Mouse (Mus musculus) embryonic facial prominence, embryonic 15.5 days (tissue): ENCODE measurements at regions not wholly inside any gene's neighbourhood (a gene's known extent, or its start where the extent isn't known, plus 50 kb on each side); places are given as distances from the start of the nearest gene placed in this dataset.
A peak's percentile ranks its signal among the peaks of the same experiment; 100 is the strongest.

Source experiments
- ATAC-seq: fragments of 200-750 bp; cut with Nextera tagmentation; 2 replicates; pipeline ENCODE4 v1.8.0; 2017; ENCODE audit warnings: low read depth, moderate TSS enrichment; ENCODE audit not compliant: insufficient number of reproducible peaks, low FRiP score, low TSS enrichment
- H3K27ac ChIP-seq: fragments of 300-500 bp; sonication (generic); replicated peaks from 2 replicates; pipeline ENCODE4 v1.5.1; 2015; ENCODE audit warnings: mild to moderate bottlenecking, inconsistent platforms
- H3K27me3 ChIP-seq: fragments of 300-500 bp; sonication (generic); 2 replicates; pipeline ENCODE4 v1.6.1; 2015; ENCODE audit warnings: inconsistent platforms
- H3K36me3 ChIP-seq: fragments of 300-500 bp; sonication (generic); 2 replicates; pipeline ENCODE4 v1.6.1; 2015; ENCODE audit warnings: mild to moderate bottlenecking, inconsistent platforms
- H3K4me1 ChIP-seq: fragments of 300-500 bp; sonication (generic); 2 replicates; pipeline ENCODE4 v1.6.1; 2015; ENCODE audit warnings: inconsistent platforms
- H3K4me2 ChIP-seq: fragments of 300-500 bp; sonication (generic); replicated peaks from 2 replicates; pipeline ENCODE4 v1.6.1; 2015; ENCODE audit warnings: mild to moderate bottlenecking, inconsistent platforms
- H3K4me3 ChIP-seq: fragments of 300-500 bp; sonication (generic); replicated peaks from 2 replicates; pipeline ENCODE4 v1.5.1; 2015; ENCODE audit warnings: mild to moderate bottlenecking, inconsistent platforms
- H3K9ac ChIP-seq: fragments of 300-500 bp; sonication (generic); 2 replicates; pipeline ENCODE4 v1.6.1; 2015; ENCODE audit warnings: inconsistent platforms
- H3K9me3 ChIP-seq: fragments of 300-500 bp; sonication (generic); replicated peaks from 2 replicates; pipeline ENCODE4 v1.6.1; 2016; ENCODE audit warnings: inconsistent platforms
- WGBS: fragments of 180-500 bp; shearing (Covaris S2); methylation state at CpG from one replicate; pipeline ENCODE4 v1.1.7; 2015; 5-methylcytosine and 5-hydroxymethylcytosine counted together

DNA sequence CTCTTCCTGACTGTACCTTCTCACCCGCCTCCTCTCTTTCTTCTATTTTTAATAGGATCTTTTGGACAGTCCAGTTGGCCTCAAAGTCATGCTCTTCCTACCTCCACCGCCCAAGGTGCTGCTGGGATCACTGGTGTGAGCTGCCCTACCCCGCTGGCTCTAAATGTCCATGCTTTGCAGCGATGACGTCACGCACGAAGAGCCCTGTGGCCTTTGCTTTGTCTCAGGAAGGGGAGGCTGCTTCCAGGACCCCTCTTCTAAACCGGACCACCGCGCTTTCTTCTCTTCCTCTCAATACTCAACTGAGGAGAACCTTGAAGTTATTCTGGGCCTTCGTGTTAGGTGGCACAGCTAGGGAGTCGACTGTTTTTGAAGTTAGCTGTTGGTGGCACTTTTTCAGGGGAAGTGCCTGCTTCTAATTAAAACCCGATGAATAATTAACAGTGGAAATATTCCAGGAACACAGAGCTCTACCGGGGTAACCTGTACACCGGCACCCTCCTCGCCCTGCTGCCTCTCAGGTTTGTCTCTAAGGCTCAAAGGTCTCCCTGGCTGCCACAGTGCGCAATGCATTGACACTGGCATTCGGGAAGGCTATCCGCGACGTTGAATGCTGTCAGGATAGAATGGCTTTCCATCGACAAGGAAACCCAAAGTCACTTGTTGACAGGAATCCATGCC lies 188.7 kb downstream of the Ifng start:
- no peaks in the 10 kb centered on the region for H3K36me3 ChIP-seq
- H3K4me2 ChIP-seq, result no peak overlapping the region
- H3K9ac ChIP-seq, result no peak overlapping the region
- H3K4me1 ChIP-seq, result no peaks in the 10 kb centered on the region
- no peaks in the 10 kb centered on the region for H3K9me3 ChIP-seq
- no peaks in the 10 kb centered on the region for H3K27me3 ChIP-seq
- no peak for ATAC-seq
- no peak overlapping the region for H3K4me3 ChIP-seq
- 91% methylated on average over 22 of the region's 22 CpGs for WGBS
- H3K27ac ChIP-seq, result no peak overlapping the region

GRCm38 (mm10) chr10:118631786-118632185 lies 190.9 kb downstream of the Ifng start:
- no peaks in the 10 kb centered on the region for H3K27me3 ChIP-seq
- ATAC-seq, result no peak
- no peak overlapping the region for H3K4me3 ChIP-seq
- no peaks in the 10 kb centered on the region for H3K4me1 ChIP-seq
- 74% methylated on average over 1 of the region's 1 CpGs for WGBS
- no peak overlapping the region for H3K27ac ChIP-seq
- H3K36me3 ChIP-seq, result no peaks in the 10 kb centered on the region
- H3K4me2 ChIP-seq, result no peak overlapping the region
- H3K9ac ChIP-seq, result no peak overlapping the region
- no peaks in the 10 kb centered on the region for H3K9me3 ChIP-seq

GRCm38 (mm10) chr10:118632187-118632586 lies 191.3 kb downstream of the Ifng start:
- H3K36me3 ChIP-seq, result no peaks in the 10 kb centered on the region
- no peak overlapping the region for H3K4me3 ChIP-seq
- no peak for ATAC-seq
- H3K4me1 ChIP-seq, result no peaks in the 10 kb centered on the region
- 82% methylated on average over 5 of the region's 5 CpGs for WGBS
- no peak overlapping the region for H3K4me2 ChIP-seq
- no peaks in the 10 kb centered on the region for H3K9me3 ChIP-seq
- H3K27me3 ChIP-seq, result no peaks in the 10 kb centered on the region
- H3K27ac ChIP-seq, result no peak overlapping the region
- H3K9ac ChIP-seq, result no peak overlapping the region

- Histone ChIP-seq H3K9me3 (no peaks in the 10 kb centered on the region), H3K4me2 (no peak overlapping the region), H3K9ac (no peak overlapping the region), H3K27ac (no peak overlapping the region), H3K4me3 (no peak overlapping the region), H3K27me3 (no peaks in the 10 kb centered on the region), H3K4me1 (no peaks in the 10 kb centered on the region), H3K36me3 (no peaks in the 10 kb centered on the region)
- 39% methylated on average over 7 of the region's 7 CpGs for WGBS
- no peak for ATAC-seq
Observed at GRCm38 (mm10) chr10:118633429-118633828, 192.6 kb downstream of the Ifng start.

DNA sequence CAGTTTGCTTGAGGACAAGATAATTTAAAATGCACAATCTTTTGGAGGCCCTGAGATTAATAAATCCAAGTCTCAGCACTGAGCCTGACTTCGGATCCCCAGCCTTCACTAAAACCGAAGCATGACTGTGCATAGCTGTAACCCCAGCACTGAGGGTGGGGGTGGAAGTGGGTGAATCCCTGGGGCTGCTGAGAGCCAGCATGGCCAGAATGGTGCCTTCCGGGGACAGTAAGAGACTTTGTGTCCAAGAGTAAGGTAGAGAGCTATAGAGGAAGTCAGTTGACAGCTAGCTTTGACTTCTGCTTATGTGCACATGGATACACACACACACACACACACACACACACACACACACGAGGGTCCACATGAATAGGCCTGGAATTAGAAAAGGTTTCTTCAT lies 198.3 kb downstream of the Ifng start:
- no peaks in the 10 kb centered on the region for H3K36me3 ChIP-seq
- H3K9me3 ChIP-seq, result no peaks in the 10 kb centered on the region
- 0 out of 2 replicates have a peak, but pooled peaks cover 12% of the 10 kb centered on the region for H3K4me1 ChIP-seq
- no peak overlapping the region for H3K4me2 ChIP-seq
- 75% methylated on average over 4 of the region's 4 CpGs for WGBS
- no peak overlapping the region for H3K9ac ChIP-seq
- no peak overlapping the region for H3K27ac ChIP-seq
- no peak overlapping the region for H3K4me3 ChIP-seq
- no peak for ATAC-seq
- H3K27me3 ChIP-seq, result no peaks in the 10 kb centered on the region

GRCm38 (mm10) chr10:118640121-118640809 lies 199.4 kb downstream of the Ifng start:
- Histone ChIP-seq H3K27me3 (no peaks in the 10 kb centered on the region), H3K4me3 (no peak overlapping the region), H3K36me3 (no peaks in the 10 kb centered on the region), H3K4me2 (no peak overlapping the region), H3K9me3 (no peaks in the 10 kb centered on the region), H3K27ac (no peak overlapping the region; the same call in 1 of the 2 replicates), H3K9ac (no peak overlapping the region), H3K4me1 (0 out of 2 replicates have a peak, but pooled peaks cover 12% of the 10 kb centered on the region)
- peak; percentile 54; the same call in 1 of the 2 replicates for ATAC-seq
- 50% methylated on average over 7 of the region's 7 CpGs for WGBS

DNA sequence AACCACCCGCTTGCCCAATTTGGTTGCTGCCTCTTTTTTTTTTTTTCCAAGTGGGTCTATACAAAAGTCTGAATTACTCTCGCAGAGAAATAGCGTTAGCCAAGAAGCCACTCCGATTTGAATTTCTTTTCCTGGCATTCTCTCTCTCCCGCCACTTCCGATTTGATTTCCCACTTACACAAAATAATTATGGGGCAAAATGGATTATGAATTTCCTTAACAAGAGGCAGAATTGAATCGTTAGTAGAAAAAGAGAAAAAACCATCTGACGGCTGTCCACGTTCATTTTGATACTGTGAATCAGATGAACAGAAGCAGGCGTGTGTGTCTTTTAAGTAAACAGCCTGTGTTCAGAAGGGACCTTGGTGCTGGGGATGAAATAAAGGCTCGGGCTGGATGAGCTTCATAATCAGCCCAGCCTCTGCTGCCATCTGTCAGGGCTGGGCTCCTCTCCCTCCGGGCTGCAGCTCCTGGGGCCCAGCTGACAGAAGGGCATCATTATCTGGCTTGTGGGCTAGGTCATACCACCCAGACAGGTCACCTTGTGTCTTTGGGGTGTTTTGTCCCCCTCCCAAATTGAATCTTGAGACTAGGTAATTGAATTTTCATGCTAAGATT lies 200.1 kb downstream of the Ifng start:
- Histone ChIP-seq H3K9me3 (no peaks in the 10 kb centered on the region), H3K36me3 (no peaks in the 10 kb centered on the region), H3K27ac (no peak overlapping the region; the same call in 1 of the 2 replicates), H3K9ac (no peak overlapping the region), H3K27me3 (no peaks in the 10 kb centered on the region), H3K4me3 (no peak overlapping the region), H3K4me1 (0 out of 2 replicates have a peak, but pooled peaks cover 12% of the 10 kb centered on the region), H3K4me2 (no peak overlapping the region)
- ATAC-seq, result no peak
- WGBS, result 28% methylated on average over 12 of the region's 12 CpGs

DNA sequence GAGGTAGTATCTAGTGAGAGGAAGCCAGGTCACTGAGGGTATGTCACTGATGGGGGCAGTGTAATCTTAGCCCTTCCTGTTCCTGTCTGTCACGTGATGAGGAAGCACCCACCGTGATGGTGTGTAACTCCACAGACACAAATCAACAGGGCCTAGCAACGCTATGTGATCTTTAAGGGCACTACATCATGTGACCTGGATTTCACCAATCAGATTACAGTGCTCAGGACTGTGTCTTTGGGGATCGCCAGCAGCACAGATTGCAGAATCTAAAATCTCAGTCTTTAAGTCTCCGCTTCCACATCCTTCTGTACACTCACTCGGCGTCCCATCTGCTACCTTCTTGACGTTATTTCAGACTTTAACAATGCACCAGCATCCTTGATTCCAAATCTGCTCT lies 202.8 kb downstream of the Ifng start:
- WGBS, result 73% methylated on average over 8 of the region's 8 CpGs
- Histone ChIP-seq H3K4me3 (no peak overlapping the region), H3K9me3 (no peaks in the 10 kb centered on the region), H3K4me1 (peaks cover 19% of the 10 kb centered on the region; the same call in 1 of the 2 replicates), H3K9ac (no peak overlapping the region), H3K4me2 (no peak overlapping the region), H3K27ac (no peak overlapping the region), H3K27me3 (no peaks in the 10 kb centered on the region), H3K36me3 (no peaks in the 10 kb centered on the region)
- ATAC-seq, result no peak

DNA sequence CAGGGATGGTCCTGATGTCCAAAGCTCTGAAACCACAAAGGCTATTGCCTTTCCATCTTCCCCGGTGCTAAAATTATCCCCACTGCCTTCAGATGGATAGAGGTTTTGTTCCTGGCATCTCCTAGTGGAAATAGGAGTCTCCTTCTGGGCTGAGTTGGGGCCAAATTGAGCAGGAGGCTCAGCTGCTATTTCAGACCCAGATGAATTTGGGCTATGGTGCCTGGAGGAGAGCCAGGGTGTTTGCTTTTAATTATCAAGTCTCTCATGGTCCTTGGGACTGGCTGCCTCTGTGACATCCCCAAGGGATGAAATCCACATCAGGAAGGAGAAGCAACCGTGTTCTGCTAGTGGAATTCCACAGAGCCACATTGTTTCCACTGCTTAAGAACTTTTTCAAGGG lies 207.3 kb downstream of the Ifng start:
- ATAC-seq, result peak; percentile 43; the same call in 1 of the 2 replicates
- 20% methylated on average over 2 of the region's 2 CpGs for WGBS
- H3K9me3 ChIP-seq, result no peaks in the 10 kb centered on the region

DNA sequence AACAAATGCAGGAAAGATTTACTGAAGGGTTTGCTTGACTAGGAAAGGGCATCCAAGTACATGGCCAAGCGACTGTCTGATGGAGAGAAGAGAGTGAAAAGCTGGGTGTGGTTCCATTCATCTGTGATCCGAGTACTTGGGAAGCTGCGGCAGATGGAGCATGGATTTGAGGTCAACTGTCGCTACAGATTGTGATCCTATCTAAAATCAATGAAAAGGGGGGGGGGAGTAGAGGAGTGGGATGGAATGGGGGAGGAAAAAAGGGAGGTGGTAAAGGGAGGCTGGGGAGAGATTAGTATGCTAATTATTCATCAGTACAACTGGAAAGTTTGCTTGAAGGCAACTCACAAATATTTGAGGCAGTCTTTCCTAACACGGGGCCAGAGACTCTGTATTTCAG lies 213.4 kb downstream of the Dyrk2 start:
- ATAC-seq, result no peak
- no peak overlapping the region for H3K27ac ChIP-seq
- no peak overlapping the region for H3K9ac ChIP-seq
- H3K9me3 ChIP-seq, result no peaks in the 10 kb centered on the region
- 63% methylated on average over 5 of the region's 5 CpGs for WGBS
- no peak overlapping the region for H3K4me3 ChIP-seq
- no peak overlapping the region for H3K4me2 ChIP-seq
- H3K4me1 ChIP-seq, result no peaks in the 10 kb centered on the region
- no peaks in the 10 kb centered on the region for H3K36me3 ChIP-seq
- no peaks in the 10 kb centered on the region for H3K27me3 ChIP-seq

More for the DNA sequence above, 207.3 kb downstream of the Ifng start:
- no peak overlapping the region for H3K4me2 ChIP-seq
- peaks cover 8% of the 10 kb centered on the region; the same call in 1 of the 2 replicates for H3K4me1 ChIP-seq
- no peaks in the 10 kb centered on the region for H3K36me3 ChIP-seq
- H3K27ac ChIP-seq, result no peak overlapping the region
- H3K9ac ChIP-seq, result no peak overlapping the region
- no peak overlapping the region for H3K4me3 ChIP-seq
- H3K27me3 ChIP-seq, result no peaks in the 10 kb centered on the region

DNA sequence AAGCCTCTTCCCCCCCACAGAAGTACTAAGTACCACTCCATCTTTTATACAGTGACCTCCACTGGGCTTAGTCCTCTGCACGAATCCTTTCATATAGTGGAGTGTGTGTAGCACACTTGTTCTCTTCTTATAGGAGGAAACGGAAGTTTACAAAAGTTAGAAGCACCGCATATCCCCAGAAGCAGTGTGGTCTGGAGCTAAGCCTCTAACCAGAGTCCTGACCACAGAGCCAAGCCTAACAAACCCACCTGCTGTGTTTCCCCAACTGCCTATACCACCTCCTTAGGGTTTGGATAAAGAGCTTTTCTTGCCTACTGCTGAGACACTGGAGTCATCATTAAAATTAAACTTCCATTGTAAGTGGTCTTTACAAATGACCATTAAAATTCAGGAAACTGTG lies 204.0 kb downstream of the Dyrk2 start:
- Histone ChIP-seq H3K4me1 (no peaks in the 10 kb centered on the region), H3K36me3 (no peaks in the 10 kb centered on the region), H3K9ac (no peak overlapping the region), H3K4me2 (no peak overlapping the region), H3K27me3 (no peaks in the 10 kb centered on the region), H3K27ac (no peak overlapping the region), H3K9me3 (no peaks in the 10 kb centered on the region), H3K4me3 (no peak overlapping the region)
- no peak for ATAC-seq
- 51% methylated on average over 3 of the region's 3 CpGs for WGBS
